Mouse (Mus musculus) thymus, postnatal 14 days (tissue): ENCODE measurements around the gene Tas2r114.

Source experiments
- DNase-seq: peaks from one replicate; pipeline ENCODE4 v3.0.0; 2021

Tas2r114 gene

GRCm38 (mm10) chr6:131689963-131690362 is at the start of gene Tas2r114:
Tas2r114 (minus strand) TSS chr6:131690063.
- DNase-seq: no peak

DNA sequence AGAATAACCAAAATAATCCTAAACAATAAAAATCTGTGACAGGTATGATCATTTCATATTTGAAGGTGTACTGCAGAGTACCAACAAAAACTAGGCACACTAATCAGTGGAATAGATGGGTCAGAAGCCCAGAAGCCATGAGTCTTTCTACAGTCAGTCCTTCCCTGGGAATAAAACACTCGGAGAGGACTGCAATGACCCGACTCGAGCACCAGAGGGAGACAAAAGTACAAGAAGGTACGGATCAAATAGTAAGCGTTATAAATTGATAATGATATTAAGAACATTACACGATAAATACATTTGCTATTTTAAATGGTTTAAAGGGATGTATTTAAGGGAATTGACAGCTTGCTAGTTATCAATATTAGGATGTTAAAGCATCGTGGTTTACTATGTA is 22.9 kb upstream of the Tas2r114 start:
- no peak for DNase-seq

GRCm38 (mm10) chr6:131687395-131687794 is 2.5 kb downstream of the Tas2r114 start, which contains the start of gene Tas2r105:
Tas2r105 (minus strand) TSS chr6:131687495.
- no peak for DNase-seq

DNA sequence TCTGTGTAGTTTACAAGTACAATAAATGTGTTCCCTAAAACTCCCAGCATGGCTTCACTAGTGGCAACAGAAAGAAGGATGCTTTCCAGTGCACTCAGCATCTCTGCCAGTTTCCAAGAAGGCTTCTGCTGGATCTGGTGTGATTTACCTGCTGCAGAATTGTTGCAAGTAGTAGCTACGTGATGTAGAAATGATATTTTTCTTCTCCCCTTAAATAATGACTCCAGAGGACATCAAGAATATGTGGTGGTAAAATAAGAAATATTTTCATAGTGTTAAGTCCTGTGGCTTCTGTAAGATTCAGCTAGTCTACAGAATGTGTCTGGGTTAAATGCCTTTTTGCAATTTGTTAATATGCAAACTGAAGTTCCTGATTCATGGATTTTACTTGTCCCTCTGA is 4.2 kb downstream of the Tas2r114 start, which contains the start of gene Tas2r104:
Tas2r104 (minus strand) TSS at position 101 of the 400 bp plus-strand sequence.
- DNase-seq: no peak

DNA sequence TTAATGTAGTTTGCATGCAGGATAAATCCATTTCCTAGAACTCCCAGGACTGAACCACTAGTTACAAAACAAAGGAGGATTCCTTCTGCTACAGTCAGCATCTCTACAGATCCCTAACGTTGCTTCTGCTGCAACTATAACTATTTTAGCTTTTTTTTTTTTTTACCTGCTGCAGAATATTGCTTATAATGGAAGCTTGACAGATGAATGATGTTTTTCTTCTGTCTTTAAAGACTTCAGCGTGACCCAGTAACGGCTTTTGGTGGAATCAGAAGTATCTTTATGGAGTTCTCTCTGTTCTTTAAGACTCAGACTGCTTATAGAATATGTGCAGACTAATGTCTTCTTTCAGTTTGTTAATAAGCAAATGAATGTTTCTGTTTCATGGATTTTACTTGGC is 11.1 kb downstream of the Tas2r114 start, which contains the start of gene Tas2r106:
Tas2r106 (minus strand) TSS at position 101 of the 400 bp plus-strand sequence.
- no peak for DNase-seq

- no peak for DNase-seq
Measured at GRCm38 (mm10) chr6:131660049-131660448, 29.8 kb downstream of the Tas2r114 start, which contains the start of gene Tas2r107. Tas2r107 (minus strand) TSS chr6:131660149.
